In the genomic region with DNA sequence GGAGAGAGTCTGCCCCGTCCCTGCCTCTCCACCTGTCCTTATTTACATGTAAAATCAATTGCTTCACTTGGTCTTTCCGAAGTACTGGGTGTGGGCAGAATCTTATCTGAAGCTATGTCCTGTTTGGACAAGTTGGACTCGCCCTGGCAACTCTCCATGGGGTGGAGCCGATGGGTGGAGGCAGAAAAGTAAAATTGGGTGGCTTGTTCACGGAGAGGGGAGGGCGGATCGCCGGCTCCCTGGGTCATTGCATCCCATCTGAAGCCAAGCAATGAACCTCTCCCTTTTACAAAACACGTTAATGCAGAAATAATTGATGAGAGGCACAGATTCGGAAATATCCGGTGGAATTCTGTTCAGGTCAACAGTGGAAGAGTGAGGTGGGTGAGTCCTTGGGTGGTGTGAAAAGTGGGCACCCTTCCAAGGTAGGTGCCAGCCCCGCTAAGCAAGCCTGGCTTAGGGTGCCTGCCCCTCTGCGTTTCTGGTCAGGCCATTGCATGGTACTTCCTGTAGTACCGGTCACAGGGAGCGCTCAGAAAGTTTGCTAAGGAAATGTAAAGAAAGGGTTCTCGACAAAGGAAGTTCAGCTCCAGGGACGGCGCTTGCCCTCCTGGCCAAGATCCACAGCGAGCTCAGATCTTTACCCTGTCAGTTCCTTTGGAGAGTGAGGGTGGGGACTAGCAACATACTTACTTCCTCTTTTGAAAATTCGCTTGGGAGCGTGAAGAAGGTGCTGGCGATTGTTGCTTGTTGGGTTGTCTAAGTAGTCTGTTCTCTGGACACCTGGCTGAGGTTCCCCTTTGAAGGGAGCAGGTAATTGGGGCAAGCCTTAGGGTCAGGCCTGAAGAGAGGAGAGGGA, we compare ENCODE assay signal across 8 mouse cellular contexts. TPM values are rescaled to one million over a fixed set of nuclear protein-coding genes. Genes with fewer than 3 reads are reported as not detected.
DNase-seq lines count a peak whose midpoint lies in the region; ATAC-seq and TF ChIP-seq lines count a peak whose summit lies in the region.

No protein-coding gene starts in this region.

- peak overlapping the region; percentile 56 for H3K9ac ChIP-seq in heart, postnatal 0 days (replicated peaks; ENCODE audit: low read depth, low read length)

- ATAC-seq in activated CD4-positive, CD25-positive, alpha-beta regulatory T cell, adult 4 months = peak; percentile 37
- ATAC-seq in heart, postnatal 0 days (ENCODE audit: insufficient read depth, low read depth) = peak; percentile 58

- no peaks in the 10 kb centered on the region for H3K27me3 ChIP-seq in erythroblast, embryonic 14.5 days (ENCODE audit: control insufficient read depth)
- H3K27me3 ChIP-seq in heart, postnatal 0 days (ENCODE audit: control insufficient read depth, insufficient read depth, low read length) = no peaks in the 10 kb centered on the region
- H3K27me3 ChIP-seq in megakaryocyte, embryonic 14.5 days (replicated peaks) = no peaks in the 10 kb centered on the region

- no peak for TF ChIP-seq CTCF in heart, postnatal 0 days (IDR thresholded peaks at IDR 0.05; ENCODE audit: low read depth)

- peak; percentile 89 for DNase-seq in 416B (ENCODE audit: low read depth)
- DNase-seq in heart, postnatal 0 days (ENCODE audit: low spot score) = peak; percentile 81
- peak; percentile 93 to 94 for DNase-seq in kidney, postnatal 25 days
- DNase-seq in spleen, adult 12 weeks (ENCODE audit: low spot score) = peak; percentile 84
- no peak for DNase-seq in cerebellum, adult 9-11 months

- WGBS in heart, postnatal 0 days = 15% methylated on average over 22 of the region's 22 CpGs

- TF ChIP-seq EP300 in heart, postnatal 0 days (IDR thresholded peaks at IDR 0.05; ENCODE audit: low read depth) = peak; percentile 71; the same call in 1 of the 2 replicates

- peak overlapping the region; percentile 59 for H3K4me2 ChIP-seq in heart, postnatal 0 days (ENCODE audit: low read depth, low read length)

- no peaks in the 10 kb centered on the region for H3K9me3 ChIP-seq in erythroblast, embryonic 14.5 days (ENCODE audit: control insufficient read depth, low read length)
- H3K9me3 ChIP-seq in heart, postnatal 0 days (replicated peaks; ENCODE audit: control insufficient read depth, low read length) = no peaks in the 10 kb centered on the region
- no peaks in the 10 kb centered on the region for H3K9me3 ChIP-seq in megakaryocyte, embryonic 14.5 days

- H3K27ac ChIP-seq in heart, postnatal 0 days (ENCODE audit: low read depth) = peak overlapping the region; percentile 98

- H3K4me3 ChIP-seq in erythroblast, embryonic 14.5 days (replicated peaks) = peak overlapping the region; percentile 99
- H3K4me3 ChIP-seq in heart, postnatal 0 days (ENCODE audit: low read depth, low read length) = peak overlapping the region; percentile 36
- peak overlapping the region; percentile 91 for H3K4me3 ChIP-seq in megakaryocyte, embryonic 14.5 days (replicated peaks)

- H3K4me1 ChIP-seq in erythroblast, embryonic 14.5 days (ENCODE audit: control insufficient read depth) = peaks cover 98% of the 10 kb centered on the region
- peaks cover 54% of the 10 kb centered on the region for H3K4me1 ChIP-seq in heart, postnatal 0 days (ENCODE audit: control insufficient read depth, insufficient read depth)
- peaks cover 89% of the 10 kb centered on the region for H3K4me1 ChIP-seq in megakaryocyte, embryonic 14.5 days

- peaks cover 92% of the 10 kb centered on the region for H3K36me3 ChIP-seq in erythroblast, embryonic 14.5 days (ENCODE audit: control insufficient read depth)
- peaks cover 14% of the 10 kb centered on the region; the same call in 1 of the 2 replicates for H3K36me3 ChIP-seq in heart, postnatal 0 days (replicated peaks; ENCODE audit: control insufficient read depth, insufficient read depth, low read length)
- H3K36me3 ChIP-seq in megakaryocyte, embryonic 14.5 days (replicated peaks; ENCODE audit: low read length) = peaks cover 59% of the 10 kb centered on the region

RNA-seq across cellular contexts. Expression of a gene that starts 9.2 kb away (rescaled TPM):
- polyA plus RNA-seq in activated CD4-positive, CD25-positive, alpha-beta regulatory T cell, adult 4 months (2017; shearing (Covaris generic)) = 10 to 100 TPM; 64.9 to 76.7 TPM
- 79.3 and 88.0 TPM in 2 replicates for polyA plus RNA-seq in erythroblast, embryonic 14.5 days (2012)
- 22.6 and 26.5 TPM in 2 replicates for total RNA-seq in heart, postnatal 0 days (2014; rRNA removed; ENCODE audit: low replicate concordance)
- polyA plus RNA-seq in heart, postnatal 0 days (2015; fragmentation: Nextera tagmentation; extraction: Ambion mirVana) = 33.5 and 37.3 TPM in 2 replicates
- 73.1 and 120 TPM in 2 replicates for polyA plus RNA-seq in megakaryocyte, embryonic 14.5 days (2012; ENCODE audit: insufficient read depth, low replicate concordance)

Comparison
In these comparisons a context has a peak if more than half of its experiments do, and no peak if none do; other contexts are left out.
1. H3K4me3 ChIP-seq: peak in every context shown above with its lines; median percentile 99 in erythroblast, embryonic 14.5 days; 91 in megakaryocyte, embryonic 14.5 days; 36 in heart, postnatal 0 days.